Mouse (Mus musculus) small intestine, adult 2 months (tissue): Measurements from ENCODE around the gene Mphosph9.
"Not testable (repeated sequence)": the region's sequence is repeated elsewhere in the genome, so short reads cannot be mapped to it uniquely, and the experiment has no call there.

Experiments
- CTCF ChIP-seq: fragments of 200-500 bp; IDR thresholded peaks from 2 replicates; pipeline ENCODE4 v1.5.1; 2012; ENCODE audit warnings: low read depth, mild to moderate bottlenecking, control low read depth, inconsistent platforms, low read length, moderate library complexity, mixed read lengths; ENCODE audit not compliant: insufficient replicate concordance, insufficient read length; ENCODE audit errors: extremely low read depth
- POLR2A ChIP-seq: fragments of 200-500 bp; IDR thresholded peaks from 2 replicates; pipeline ENCODE4 v1.6.1; 2012; ENCODE audit warnings: low read depth, mild to moderate bottlenecking, control low read depth, inconsistent platforms, low read length, moderate library complexity

- not testable (repeated sequence) for TF ChIP-seq CTCF, POLR2A
These were observed 24.9 kb downstream of the Mphosph9 start for GRCm38 (mm10) chr5:124302853-124303252.
